Mouse (Mus musculus): ENCODE data around the gene Lrba. TPM values are rescaled to one million over a fixed set of nuclear protein-coding genes. Genes with fewer than 3 reads are reported as not detected.

Gene Lrba
- polyA plus RNA-seq, 1 experiment from 2014 or later: 8.8 TPM

GRCm38 (mm10) chr3:86539555-86540168, 315.2 kb downstream of the Lrba start:
- Histone ChIP-seq H3K36me3 (ENCODE audit: control insufficient read depth, insufficient read depth) (no peaks in the 10 kb centered on the region; the same call in 1 of the 2 replicates), H3K27me3 (replicated peaks; ENCODE audit: control insufficient read depth, insufficient read depth, low read length) (no peaks in the 10 kb centered on the region), H3K9me3 (ENCODE audit: control insufficient read depth) (no peaks in the 10 kb centered on the region), H3K4me3 (ENCODE audit: low read depth, low read length) (no peak overlapping the region; the same call in 1 of the 2 replicates), H3K27ac (ENCODE audit: low read depth, low read length) (0 out of 2 replicates have a peak overlapping the region, but pooled peaks have one; percentile 15), H3K4me2 (replicated peaks; ENCODE audit: low read depth) (peak overlapping the region; percentile 47), H3K9ac (ENCODE audit: low read depth, low read length) (0 out of 2 replicates have a peak overlapping the region, but pooled peaks have one; percentile 7), H3K4me1 (replicated peaks; ENCODE audit: control insufficient read depth, insufficient read depth, low read length) (0 out of 2 replicates have a peak, but pooled peaks cover 5% of the 10 kb centered on the region)
- no peak for TF ChIP-seq CTCF (IDR thresholded peaks at IDR 0.05; ENCODE audit: low read depth)
- ATAC-seq: no peak
- 45% methylated on average over 11 of the region's 11 CpGs for WGBS

- no peak for ATAC-seq
- no peaks in the 10 kb centered on the region; the same call in 1 of the 2 replicates for H3K36me3 ChIP-seq (ENCODE audit: control insufficient read depth, insufficient read depth)
- WGBS: 59% methylated on average over 4 of the region's 4 CpGs
- H3K9me3 ChIP-seq (ENCODE audit: control insufficient read depth): no peaks in the 10 kb centered on the region
- no peak for TF ChIP-seq CTCF (IDR thresholded peaks at IDR 0.05; ENCODE audit: low read depth)
- H3K4me1 ChIP-seq (replicated peaks; ENCODE audit: control insufficient read depth, insufficient read depth, low read length): 0 out of 2 replicates have a peak, but pooled peaks cover 5% of the 10 kb centered on the region
- no peaks in the 10 kb centered on the region for H3K27me3 ChIP-seq (replicated peaks; ENCODE audit: control insufficient read depth, insufficient read depth, low read length)
- no peak overlapping the region for H3K9ac ChIP-seq (ENCODE audit: low read depth, low read length)
- 0 out of 2 replicates have a peak overlapping the region, but pooled peaks have one; percentile 9 for H3K4me3 ChIP-seq (ENCODE audit: low read depth, low read length)
- no peak overlapping the region for H3K27ac ChIP-seq (ENCODE audit: low read depth, low read length)
- H3K4me2 ChIP-seq (replicated peaks; ENCODE audit: low read depth): peak overlapping the region; percentile 51
Measured at GRCm38 (mm10) chr3:86541074-86541614, 316.7 kb downstream of the Lrba start.

GRCm38 (mm10) chr3:86541863-86542397, 317.4 kb downstream of the Lrba start:
- Histone ChIP-seq H3K27ac (ENCODE audit: low read depth, low read length) (no peak overlapping the region), H3K9ac (ENCODE audit: low read depth, low read length) (no peak overlapping the region), H3K27me3 (replicated peaks; ENCODE audit: control insufficient read depth, insufficient read depth, low read length) (no peaks in the 10 kb centered on the region), H3K4me2 (replicated peaks; ENCODE audit: low read depth) (peak overlapping the region; percentile 51), H3K36me3 (ENCODE audit: control insufficient read depth, insufficient read depth) (peaks cover 5% of the 10 kb centered on the region; the same call in 1 of the 2 replicates), H3K9me3 (ENCODE audit: control insufficient read depth) (no peaks in the 10 kb centered on the region), H3K4me3 (ENCODE audit: low read depth, low read length) (peak overlapping the region; percentile 29; the same call in 1 of the 2 replicates), H3K4me1 (replicated peaks; ENCODE audit: control insufficient read depth, insufficient read depth, low read length) (0 out of 2 replicates have a peak, but pooled peaks cover 5% of the 10 kb centered on the region)
- ATAC-seq: no peak
- no peak for TF ChIP-seq CTCF (IDR thresholded peaks at IDR 0.05; ENCODE audit: low read depth)
- WGBS: 21% methylated on average over 1 of the region's 1 CpGs

- H3K9ac ChIP-seq (ENCODE audit: low read depth, low read length): peak overlapping the region; percentile 53
- peak overlapping the region; percentile 42 for H3K27ac ChIP-seq (ENCODE audit: low read depth, low read length)
- no peaks in the 10 kb centered on the region for H3K4me1 ChIP-seq (replicated peaks; ENCODE audit: control insufficient read depth, insufficient read depth, low read length)
- ATAC-seq: no peak
- H3K36me3 ChIP-seq (ENCODE audit: control insufficient read depth, insufficient read depth): peaks cover 10% of the 10 kb centered on the region; the same call in 1 of the 2 replicates
- no peak for TF ChIP-seq CTCF (IDR thresholded peaks at IDR 0.05; ENCODE audit: low read depth)
- H3K4me2 ChIP-seq (replicated peaks; ENCODE audit: low read depth): 0 out of 2 replicates have a peak overlapping the region, but pooled peaks have one; percentile 9
- WGBS: 48% methylated on average over 3 of the region's 3 CpGs
- no peaks in the 10 kb centered on the region for H3K27me3 ChIP-seq (replicated peaks; ENCODE audit: control insufficient read depth, insufficient read depth, low read length)
- H3K9me3 ChIP-seq (ENCODE audit: control insufficient read depth): no peaks in the 10 kb centered on the region
- H3K4me3 ChIP-seq (ENCODE audit: low read depth, low read length): peak overlapping the region; percentile 39
Measured at GRCm38 (mm10) chr3:86544785-86545184, 320.3 kb downstream of the Lrba start.

- no peak for ATAC-seq
- Histone ChIP-seq H3K4me3 (ENCODE audit: low read depth, low read length) (peak overlapping the region; percentile 56), H3K36me3 (ENCODE audit: control insufficient read depth, insufficient read depth) (peaks cover 10% of the 10 kb centered on the region; the same call in 1 of the 2 replicates), H3K9me3 (ENCODE audit: control insufficient read depth) (no peaks in the 10 kb centered on the region), H3K27ac (ENCODE audit: low read depth, low read length) (peak overlapping the region; percentile 80), H3K27me3 (replicated peaks; ENCODE audit: control insufficient read depth, insufficient read depth, low read length) (no peaks in the 10 kb centered on the region), H3K4me1 (replicated peaks; ENCODE audit: control insufficient read depth, insufficient read depth, low read length) (no peaks in the 10 kb centered on the region), H3K9ac (ENCODE audit: low read depth, low read length) (peak overlapping the region; percentile 85), H3K4me2 (replicated peaks; ENCODE audit: low read depth) (peak overlapping the region; percentile 37; the same call in 1 of the 2 replicates)
- WGBS: 34% methylated on average over 5 of the region's 5 CpGs
- no peak for TF ChIP-seq CTCF (IDR thresholded peaks at IDR 0.05; ENCODE audit: low read depth)
Measured at GRCm38 (mm10) chr3:86545945-86546344, 321.5 kb downstream of the Lrba start.
